Mouse (Mus musculus): Measurements from ENCODE around the gene Lcn10.
"Not testable (repeated sequence)": the region's sequence is repeated elsewhere in the genome, so short reads cannot be mapped to it uniquely, and the experiment has no call there.

Lcn10 gene

GRCm38 (mm10) chr2:25682426-25682825 lies at the start of gene Lcn10:
Lcn10 (plus strand) TSS chr2:25682726.
- no peak for DNase-seq

- no peak for DNase-seq
These were observed 48.9 kb upstream of the Lcn10 start for GRCm38 (mm10) chr2:25633616-25634015.

- no peak for DNase-seq
These were observed 48.5 kb upstream of the Lcn10 start for GRCm38 (mm10) chr2:25634046-25634445.

GRCm38 (mm10) chr2:25639890-25640289 lies 42.6 kb upstream of the Lcn10 start:
- no peak for DNase-seq

- no peak for DNase-seq
These were observed 29.6 kb upstream of the Lcn10 start, which contains the start of gene Lcn8 for GRCm38 (mm10) chr2:25652902-25653301. Lcn8 (plus strand) TSS chr2:25653120.

- DNase-seq, result no peak
These were observed 28.0 kb upstream of the Lcn10 start for GRCm38 (mm10) chr2:25654502-25654901.

GRCm38 (mm10) chr2:25656691-25657090 lies 25.8 kb upstream of the Lcn10 start:
- DNase-seq, result no peak

- DNase-seq, result no peak
These were observed 25.3 kb upstream of the Lcn10 start for GRCm38 (mm10) chr2:25657246-25657645.

- DNase-seq, result no peak
These were observed 24.9 kb upstream of the Lcn10 start, which contains the start of gene Lcn5 for GRCm38 (mm10) chr2:25657652-25658051. Lcn5 (plus strand) TSS chr2:25657952.

GRCm38 (mm10) chr2:25660279-25660678 lies 22.2 kb upstream of the Lcn10 start:
- no peak for DNase-seq

GRCm38 (mm10) chr2:25661245-25661970 lies 21.1 kb upstream of the Lcn10 start:
- DNase-seq, result no peak

- DNase-seq, result no peak
These were observed 19.0 kb upstream of the Lcn10 start for GRCm38 (mm10) chr2:25663511-25663910.

GRCm38 (mm10) chr2:25664125-25664524 lies 18.4 kb upstream of the Lcn10 start:
- DNase-seq, result no peak

- DNase-seq, result no peak
These were observed 16.0 kb upstream of the Lcn10 start for GRCm38 (mm10) chr2:25666516-25666915.

- no peak for DNase-seq
These were observed 6.0 kb upstream of the Lcn10 start, which contains the start of gene Lcn6 for GRCm38 (mm10) chr2:25676486-25676885. Lcn6 (plus strand) TSS chr2:25676786.

GRCm38 (mm10) chr2:25679559-25679958 lies 3.0 kb upstream of the Lcn10 start:
- no peak for DNase-seq

GRCm38 (mm10) chr2:25686941-25687340 lies 4.4 kb downstream of the Lcn10 start:
- no peak for DNase-seq

- peak; percentile 28 for DNase-seq
These were observed 12.1 kb downstream of the Lcn10 start for GRCm38 (mm10) chr2:25694605-25695004.

GRCm38 (mm10) chr2:25696951-25697350 lies 14.4 kb downstream of the Lcn10 start:
- no peak for DNase-seq

GRCm38 (mm10) chr2:25698696-25699095 lies 16.2 kb downstream of the Lcn10 start:
- DNase-seq, result no peak

- not testable (repeated sequence) for DNase-seq
These were observed 17.2 kb downstream of the Lcn10 start, which contains the start of gene Obp2a for GRCm38 (mm10) chr2:25699743-25700142. Obp2a (plus strand) TSS chr2:25700043.

GRCm38 (mm10) chr2:25701001-25701400 lies 18.5 kb downstream of the Lcn10 start:
- DNase-seq, result no peak

GRCm38 (mm10) chr2:25703706-25704105 lies 21.2 kb downstream of the Lcn10 start:
- DNase-seq, result no peak

- peak; percentile 91 for DNase-seq
These were observed 24.3 kb downstream of the Lcn10 start, which contains the start of gene Bmyc for GRCm38 (mm10) chr2:25706643-25707481. Bmyc (plus strand) TSS chr2:25706739.
